Mouse (Mus musculus): ENCODE data around the gene Helq. TPM values are rescaled to one million over a fixed set of nuclear protein-coding genes. Genes with fewer than 3 reads are reported as not detected.

Helq gene
- polyA plus RNA-seq, 1 experiment = 4.2 TPM

- Histone ChIP-seq H3K27me3 (ENCODE audit: control insufficient read depth, insufficient read depth, insufficient read length) (peaks cover 6% of the 10 kb centered on the region), H3K4me2 (ENCODE audit: low read depth) (no peak overlapping the region), H3ac (ENCODE audit: control insufficient read depth, insufficient read length) (no peak overlapping the region), H3K4me3 (no peak overlapping the region), H3K36me3 (ENCODE audit: control insufficient read depth, insufficient read depth) (no peaks in the 10 kb centered on the region), H3K79me2 (ENCODE audit: control insufficient read depth, insufficient read depth) (no peaks in the 10 kb centered on the region)
- no peak for TF ChIP-seq USF1 (IDR thresholded peaks at IDR 0.05; ENCODE audit: low read depth)
- TF ChIP-seq TCF3 (IDR thresholded peaks at IDR 0.05; ENCODE audit: insufficient read length, low read depth) = no peak
- no peak for TF ChIP-seq REST (IDR thresholded peaks at IDR 0.05; ENCODE audit: insufficient read depth, insufficient read length)
- no peak for TF ChIP-seq MAX (IDR thresholded peaks at IDR 0.05; ENCODE audit: low read depth)
- TF ChIP-seq E2F4 (IDR thresholded peaks at IDR 0.05; ENCODE audit: insufficient read depth) = no peak
- no peak for TF ChIP-seq POLR2AphosphoS2 (IDR thresholded peaks at IDR 0.05; ENCODE audit: insufficient read length, low read depth)
- TF ChIP-seq CEBPB (IDR thresholded peaks at IDR 0.05; ENCODE audit: insufficient read depth, poor library complexity, severe bottlenecking) = no peak
- no peak for TF ChIP-seq POLR2A (IDR thresholded peaks at IDR 0.05; ENCODE audit: insufficient read length, low read depth)
- no peak for TF ChIP-seq SRF (IDR thresholded peaks at IDR 0.05; ENCODE audit: control insufficient read depth, insufficient read length, low read depth)
- no peak for TF ChIP-seq MYOD1 (IDR thresholded peaks at IDR 0.05; ENCODE audit: control insufficient read depth in 1 of 3, insufficient read length in 2 of 3, low read depth in 2 of 3)
- no peak for TF ChIP-seq TCF12 (IDR thresholded peaks at IDR 0.05; ENCODE audit: insufficient read depth, poor library complexity, severe bottlenecking)
- no peak for TF ChIP-seq MYOG (IDR thresholded peaks at IDR 0.05; ENCODE audit: control insufficient read depth in 1 of 3, insufficient read depth in 1 of 3, insufficient read length in 2 of 3, low read depth in 2 of 3)
These were observed 72.4 kb downstream of the Helq start for GRCm38 (mm10) chr5:100726001-100726400.

- Histone ChIP-seq H3K27me3 (ENCODE audit: control insufficient read depth, insufficient read depth, insufficient read length) (peaks cover 12% of the 10 kb centered on the region), H3K4me3 (peak within 1 kb of the TSS; percentile 9)
- TF ChIP-seq E2F4 (IDR thresholded peaks at IDR 0.05; ENCODE audit: insufficient read depth) = no peak
- TF ChIP-seq TCF12 (IDR thresholded peaks at IDR 0.05; ENCODE audit: insufficient read depth, poor library complexity, severe bottlenecking) = no peak
- no peak for TF ChIP-seq SRF (IDR thresholded peaks at IDR 0.05; ENCODE audit: control insufficient read depth, insufficient read length, low read depth)
- no peak for TF ChIP-seq MAX (IDR thresholded peaks at IDR 0.05; ENCODE audit: low read depth)
- no peak for TF ChIP-seq REST (IDR thresholded peaks at IDR 0.05; ENCODE audit: insufficient read depth, insufficient read length)
- TF ChIP-seq TCF3 (IDR thresholded peaks at IDR 0.05; ENCODE audit: insufficient read length, low read depth) = no peak
- TF ChIP-seq POLR2AphosphoS2 (IDR thresholded peaks at IDR 0.05; ENCODE audit: insufficient read length, low read depth) = no peak
- TF ChIP-seq MYOD1 (IDR thresholded peaks at IDR 0.05; ENCODE audit: control insufficient read depth in 1 of 3, insufficient read length in 2 of 3, low read depth in 2 of 3) = no peak
- no peak for TF ChIP-seq USF1 (IDR thresholded peaks at IDR 0.05; ENCODE audit: low read depth)
- TF ChIP-seq MYOG (IDR thresholded peaks at IDR 0.05; ENCODE audit: control insufficient read depth in 1 of 3, insufficient read depth in 1 of 3, insufficient read length in 2 of 3, low read depth in 2 of 3) = no peak
- no peak for TF ChIP-seq POLR2A (IDR thresholded peaks at IDR 0.05; ENCODE audit: insufficient read length, low read depth)
- TF ChIP-seq CEBPB (IDR thresholded peaks at IDR 0.05; ENCODE audit: insufficient read depth, poor library complexity, severe bottlenecking) = no peak
These were observed 78.9 kb downstream of the Helq start, which contains the start of gene Hpse for GRCm38 (mm10) chr5:100719235-100720088. Gene Hpse, minus strand, starts transcription at chr5:100719716.

DNA sequence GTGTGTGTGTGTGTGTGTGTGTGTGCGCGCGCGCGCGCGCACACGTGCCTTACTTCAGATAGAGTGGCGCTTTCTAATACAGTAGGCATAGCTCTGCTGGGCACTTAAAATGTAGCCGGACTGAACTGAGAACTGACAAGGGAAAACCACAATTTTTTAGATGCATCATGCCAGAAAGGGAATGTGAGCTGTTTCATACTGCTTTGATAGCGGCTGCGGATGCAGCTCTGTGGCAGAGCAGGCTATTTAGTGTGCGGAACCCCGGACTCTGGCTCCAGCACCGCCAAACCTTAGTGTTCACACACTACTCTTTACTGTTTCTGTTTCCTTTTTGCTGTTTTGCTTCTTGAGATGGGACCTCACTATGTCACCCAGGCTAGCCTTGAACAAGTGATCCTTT lies 81.6 kb downstream of the Helq start:
- peaks cover 12% of the 10 kb centered on the region for H3K27me3 ChIP-seq (ENCODE audit: control insufficient read depth, insufficient read depth, insufficient read length)
- H3K4me3 ChIP-seq = no peak overlapping the region
- TF ChIP-seq USF1 (IDR thresholded peaks at IDR 0.05; ENCODE audit: low read depth) (no peak), CEBPB (IDR thresholded peaks at IDR 0.05; ENCODE audit: insufficient read depth, poor library complexity, severe bottlenecking) (no peak), MAX (IDR thresholded peaks at IDR 0.05; ENCODE audit: low read depth) (no peak), POLR2A (IDR thresholded peaks at IDR 0.05; ENCODE audit: insufficient read length, low read depth) (no peak), MYOG (IDR thresholded peaks at IDR 0.05; ENCODE audit: control insufficient read depth in 1 of 3, insufficient read depth in 1 of 3, insufficient read length in 2 of 3, low read depth in 2 of 3) (no peak), TCF3 (IDR thresholded peaks at IDR 0.05; ENCODE audit: insufficient read length, low read depth) (no peak), POLR2AphosphoS2 (IDR thresholded peaks at IDR 0.05; ENCODE audit: insufficient read length, low read depth) (no peak), MYOD1 (IDR thresholded peaks at IDR 0.05; ENCODE audit: control insufficient read depth in 1 of 3, insufficient read length in 2 of 3, low read depth in 2 of 3) (no peak), TCF12 (IDR thresholded peaks at IDR 0.05; ENCODE audit: insufficient read depth, poor library complexity, severe bottlenecking) (no peak), E2F4 (IDR thresholded peaks at IDR 0.05; ENCODE audit: insufficient read depth) (no peak)
- H3K36me3 ChIP-seq (ENCODE audit: control insufficient read depth, insufficient read depth) = no peaks in the 10 kb centered on the region
- no peaks in the 10 kb centered on the region for H3K79me2 ChIP-seq (ENCODE audit: control insufficient read depth, insufficient read depth)
- H3ac ChIP-seq (ENCODE audit: control insufficient read depth, insufficient read length) = no peak overlapping the region
- H3K4me2 ChIP-seq (ENCODE audit: low read depth) = no peak overlapping the region

More at GRCm38 (mm10) chr5:100719235-100720088, 78.9 kb downstream of the Helq start, which contains the start of gene Hpse:
- Histone ChIP-seq H3ac (ENCODE audit: control insufficient read depth, insufficient read length) (no peak within 1 kb of the TSS), H3K36me3 (ENCODE audit: control insufficient read depth, insufficient read depth) (no peaks in the 10 kb centered on the region), H3K4me2 (ENCODE audit: low read depth) (peak within 1 kb of the TSS; percentile 61), H3K79me2 (ENCODE audit: control insufficient read depth, insufficient read depth) (no peaks in the 10 kb centered on the region)

Other genes with a start within 250 kb of the Helq start
- 4.8 TPM for gene Plac8, start 226.4 kb downstream of the Helq start, polyA plus RNA-seq (2012; fragmentation: generic; extraction: Trizol)
- gene Coq2, start 123.5 kb downstream of the Helq start, polyA plus RNA-seq (2012; fragmentation: generic; extraction: Trizol) = 35.8 TPM
- 0.66 TPM for gene Hpse, start 78.9 kb downstream of the Helq start, polyA plus RNA-seq (2012; fragmentation: generic; extraction: Trizol)
- gene Mrps18c, start within 50 bp of the Helq start, polyA plus RNA-seq (2012; fragmentation: generic; extraction: Trizol) = 71.7 TPM
- gene Abraxas1, start 22.4 kb upstream of the Helq start, polyA plus RNA-seq (2012; fragmentation: generic; extraction: Trizol) = 7.6 TPM
- 4.7 TPM for gene Gpat3, start 47.1 kb upstream of the Helq start, polyA plus RNA-seq (2012; fragmentation: generic; extraction: Trizol)

Measured in myocyte (in vitro differentiated cells).